Mouse (Mus musculus) CD4-positive helper T cell, adult 2 months (primary cell): ENCODE measurements around the gene Vsig10.

Experiments
- DNase-seq: peaks from one replicate; pipeline ENCODE4 v3.0.0-alpha.2; 2012; ENCODE audit warnings: low read depth, missing footprints, low spot score

Vsig10 gene

DNA sequence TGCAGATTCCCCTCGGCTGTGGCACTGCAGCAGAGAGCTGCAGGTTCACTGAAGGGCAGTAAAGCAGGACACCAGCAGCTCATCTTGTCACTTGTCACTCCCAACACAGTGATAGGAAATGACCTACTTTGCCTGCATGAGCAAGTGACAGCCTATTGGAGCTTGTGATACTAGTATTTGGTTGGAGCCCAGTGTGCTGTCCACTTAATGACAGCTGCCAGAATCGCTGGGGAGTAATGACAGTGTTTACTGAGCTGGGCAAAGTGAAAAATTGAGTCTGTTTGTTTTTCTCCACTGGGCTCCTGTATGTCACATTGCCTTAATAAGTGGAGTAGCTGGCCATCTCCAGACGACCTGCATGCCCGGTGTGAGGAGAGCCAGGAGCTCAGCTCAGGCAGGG, 61.3 kb downstream of the Vsig10 start:
- no peak for DNase-seq

DNA sequence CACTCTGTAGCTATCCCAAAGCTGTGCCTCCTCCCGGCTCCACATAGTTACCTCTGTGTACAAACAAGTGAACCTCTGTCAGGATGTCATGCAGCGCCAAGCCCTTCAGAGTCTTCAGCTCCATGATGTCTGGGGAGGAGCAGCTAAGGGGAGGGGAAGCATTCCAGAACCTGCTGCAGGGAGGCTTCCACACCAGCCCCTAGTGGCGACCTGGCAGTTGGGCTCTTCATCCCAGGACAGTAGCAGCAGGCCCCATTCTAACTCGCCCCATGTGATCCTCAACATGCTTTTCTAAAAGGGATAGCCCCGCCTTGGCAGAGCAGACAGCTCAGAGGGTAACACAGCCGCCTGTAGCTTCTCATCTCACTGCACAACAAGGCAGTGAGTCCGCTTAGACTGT, 62.9 kb downstream of the Vsig10 start:
- DNase-seq = no peak

DNA sequence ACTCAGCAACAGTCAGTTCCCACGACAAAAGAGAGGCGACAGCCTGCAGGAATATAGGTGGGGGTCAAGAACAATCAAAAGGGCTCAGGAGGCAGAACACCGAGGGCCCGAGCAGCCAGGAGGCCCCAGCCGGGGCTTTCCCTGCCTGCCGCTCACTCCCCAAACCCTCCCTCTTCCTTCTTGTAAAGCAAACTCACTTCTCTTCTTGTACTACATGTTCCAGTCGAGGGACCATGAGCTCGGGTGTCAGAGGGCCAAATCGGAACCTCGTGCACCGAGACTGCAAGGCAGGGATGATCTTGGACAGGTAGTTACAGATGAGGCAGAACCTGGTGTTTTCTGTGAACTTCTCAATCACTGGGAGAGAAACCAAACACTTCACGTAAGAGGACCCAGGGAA, 64.3 kb downstream of the Vsig10 start:
- DNase-seq = no peak

- DNase-seq = peak; percentile 71
These were observed 69.4 kb downstream of the Vsig10 start for GRCm38 (mm10) chr5:117388296-117388751.

- peak; percentile 94 for DNase-seq
These were observed 70.0 kb downstream of the Vsig10 start, which contains the start of gene Rfc5 for GRCm38 (mm10) chr5:117388877-117389276. TSS of gene Rfc5 (minus strand) at chr5:117389047.

GRCm38 (mm10) chr5:117390895-117391294, 72.0 kb downstream of the Vsig10 start:
- no peak for DNase-seq

DNA sequence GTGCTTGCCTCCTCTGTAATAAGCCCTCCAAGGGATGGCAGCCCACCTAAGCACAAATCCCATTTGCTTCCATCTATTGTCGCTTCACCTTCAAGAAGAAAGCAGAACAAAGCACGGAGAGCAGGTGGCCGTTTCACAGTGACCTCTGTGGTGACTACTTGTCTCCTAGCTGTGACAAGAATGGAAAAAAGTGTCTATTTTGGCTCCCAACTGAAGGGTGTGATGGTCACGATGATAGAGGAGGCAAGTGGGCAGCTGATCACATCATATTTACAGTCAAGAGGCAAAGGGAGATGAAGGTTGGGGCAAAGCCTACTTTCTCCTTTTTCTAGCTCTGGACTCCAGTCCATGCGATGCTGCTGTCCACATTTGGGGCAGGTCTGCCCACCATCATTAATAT, 77.0 kb downstream of the Vsig10 start:
- no peak for DNase-seq

DNA sequence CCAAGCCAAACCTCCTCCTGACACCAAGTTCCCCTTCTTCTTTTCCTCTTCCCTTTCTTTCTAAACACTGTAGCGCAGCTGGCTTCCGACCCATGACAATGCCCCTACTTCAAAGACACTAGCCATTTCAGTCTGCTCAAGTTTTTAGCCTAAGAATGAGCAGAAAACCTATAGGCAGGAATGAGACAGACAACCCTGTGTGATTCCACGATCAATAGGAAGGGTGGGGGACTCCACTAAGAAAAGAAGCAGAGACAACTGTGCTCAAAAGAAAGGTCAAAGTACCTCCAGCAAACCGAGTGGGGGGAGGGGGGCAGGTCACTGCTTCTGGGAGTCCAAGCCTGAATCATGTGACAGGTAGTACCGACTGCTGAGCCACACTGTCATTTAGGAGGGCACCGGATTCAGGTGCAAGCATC, 77.7 kb downstream of the Vsig10 start:
- DNase-seq = no peak

GRCm38 (mm10) chr5:117397371-117397770, 78.5 kb downstream of the Vsig10 start:
- no peak for DNase-seq

- DNase-seq = no peak
These were observed 79.2 kb downstream of the Vsig10 start for GRCm38 (mm10) chr5:117398007-117398550.

DNA sequence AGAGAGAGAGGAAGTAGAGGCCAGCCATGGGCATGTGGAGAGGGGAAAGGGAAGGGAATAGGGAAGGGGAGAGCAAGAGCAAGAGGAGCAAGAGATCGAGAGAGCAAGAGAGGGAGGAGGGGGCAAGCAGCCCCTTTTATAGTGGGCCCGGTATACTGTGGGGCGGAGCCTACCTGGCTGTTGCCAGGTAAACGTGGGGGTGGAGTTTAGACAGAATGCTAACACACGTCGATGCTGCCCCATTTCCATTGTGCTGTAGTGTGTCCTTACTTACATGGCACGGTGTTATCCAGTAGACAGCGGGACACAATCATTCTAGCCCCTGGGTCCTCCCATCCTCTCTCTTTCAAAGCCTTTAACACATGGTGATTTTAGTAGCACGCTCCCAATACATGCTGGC, 80.4 kb downstream of the Vsig10 start:
- DNase-seq = no peak

DNA sequence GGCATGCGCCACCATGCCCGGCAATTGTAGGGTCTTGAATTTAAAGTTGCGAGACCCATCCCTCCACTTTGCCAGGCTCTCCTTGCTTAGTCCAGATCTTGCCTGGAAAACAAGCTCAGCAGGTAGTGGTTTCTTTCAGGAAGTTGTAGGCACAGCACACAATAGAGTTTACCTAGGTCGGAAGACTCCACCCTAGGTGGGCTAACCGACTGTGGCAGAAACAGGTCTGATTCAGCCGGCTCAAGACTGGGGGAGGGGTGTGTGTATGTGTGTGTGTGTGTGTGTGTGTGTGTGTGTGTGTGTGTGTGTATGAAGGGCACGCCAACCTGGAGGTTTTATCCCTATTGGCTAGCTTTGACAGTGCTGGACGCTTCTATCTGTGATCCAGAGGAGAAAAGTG, 84.7 kb downstream of the Vsig10 start:
- no peak for DNase-seq
